Mouse (Mus musculus) heart, postnatal 14 days (tissue): Measurements from ENCODE around the gene Hip1r. TPM values are rescaled to one million over a fixed set of nuclear protein-coding genes. Genes with fewer than 3 reads are reported as not detected.

Experiments
- DNase-seq, 2 experiments: peaks; one replicate each; pipeline ENCODE4 v3.0.0; 2021 to 2022
- intact Hi-C: fragments of 180-260 bp; cut with DNase I; formaldehyde crosslinking; loops from one replicate; pipeline ENCODE4 v1.15.1; 2025
- total RNA-seq, 2 experiments: library from RNA; stranded (reverse); gene quantifications; 2 replicates each; pipeline ENCODE4 v1.2.3; 2021

Gene Hip1r
- total RNA-seq, 2 experiments from 2014 or later, result 23.2 to 25.0 TPM

GRCm38 (mm10) chr5:123992794-123993193 lies 19.4 kb downstream of the Hip1r start:
- intact Hi-C loops, result loop anchor here (1.0 to 5.0 kb wide), 3 partner anchors 18 to 165 kb away; no protein-coding TSS in a partner anchor
- DNase-seq, result peak; percentile 90 to 96

- intact Hi-C loops, result loop anchor here (2.0 to 5.0 kb wide), 2 partner anchors 19 to 166 kb away; no protein-coding TSS in a partner anchor
- DNase-seq, result peak; percentile 75 to 81
Observed at GRCm38 (mm10) chr5:123993263-123994036, 20.0 kb downstream of the Hip1r start.

- DNase-seq, result no peak
- intact Hi-C loops, result loop anchor here (5.0 kb wide), 1 partner anchor 167 kb away; no protein-coding TSS in a partner anchor
Observed at GRCm38 (mm10) chr5:123994468-123994867, 21.0 kb downstream of the Hip1r start.

GRCm38 (mm10) chr5:123995388-123995787 lies 22.0 kb downstream of the Hip1r start:
- intact Hi-C loops, result no loop called here
- no peak for DNase-seq

GRCm38 (mm10) chr5:123996194-123996593 lies 22.8 kb downstream of the Hip1r start:
- DNase-seq, result peak; percentile 60 to 61
- intact Hi-C loops, result no loop called here

GRCm38 (mm10) chr5:123996695-123997094 lies 23.3 kb downstream of the Hip1r start:
- intact Hi-C loops, result no loop called here
- DNase-seq, result no peak

- intact Hi-C loops, result no loop called here
Observed at GRCm38 (mm10) chr5:123997211-123997751, 23.9 kb downstream of the Hip1r start.

GRCm38 (mm10) chr5:123997811-123998210 lies 24.4 kb downstream of the Hip1r start:
- no peak for DNase-seq
- intact Hi-C loops, result no loop called here

More at GRCm38 (mm10) chr5:123997211-123997751, 23.9 kb downstream of the Hip1r start:
- no peak for DNase-seq

- intact Hi-C loops, result no loop called here
- DNase-seq, result no peak
Observed at GRCm38 (mm10) chr5:123998370-123998769, 24.9 kb downstream of the Hip1r start.

GRCm38 (mm10) chr5:124000824-124001223 lies 27.4 kb downstream of the Hip1r start:
- DNase-seq, result peak; percentile 90 to 95
- intact Hi-C loops, result loop anchor here (1.0 kb wide), 1 partner anchor 83 kb away; no protein-coding TSS in a partner anchor

- intact Hi-C loops, result no loop called here
- DNase-seq, result no peak
Observed at GRCm38 (mm10) chr5:124001274-124001673, 27.8 kb downstream of the Hip1r start.

- peak in 1 of 2 experiments; percentile 65 for DNase-seq
- intact Hi-C loops, result no loop called here
Observed at GRCm38 (mm10) chr5:124002876-124003275, 29.4 kb downstream of the Hip1r start.

GRCm38 (mm10) chr5:124003375-124003774 lies 29.9 kb downstream of the Hip1r start:
- no peak for DNase-seq
- intact Hi-C loops, result no loop called here

- DNase-seq, result no peak
- intact Hi-C loops, result no loop called here
Observed at GRCm38 (mm10) chr5:124004356-124005150, 31.1 kb downstream of the Hip1r start.

GRCm38 (mm10) chr5:124005151-124005500 lies 31.7 kb downstream of the Hip1r start:
- intact Hi-C loops, result no loop called here
- no peak for DNase-seq

- no peak for DNase-seq
- intact Hi-C loops, result no loop called here
Observed at GRCm38 (mm10) chr5:124005591-124005990, 32.2 kb downstream of the Hip1r start.

- intact Hi-C loops, result no loop called here
- DNase-seq, result no peak
Observed at GRCm38 (mm10) chr5:124006082-124006873, 32.9 kb downstream of the Hip1r start.

- peak; percentile 49 to 70 for DNase-seq
Observed at GRCm38 (mm10) chr5:124006891-124007491, 33.6 kb downstream of the Hip1r start.

GRCm38 (mm10) chr5:124010077-124010476 lies 36.6 kb downstream of the Hip1r start:
- intact Hi-C loops, result no loop called here
- no peak for DNase-seq

More at GRCm38 (mm10) chr5:124006891-124007491, 33.6 kb downstream of the Hip1r start:
- intact Hi-C loops, result no loop called here
